Mouse (Mus musculus) MEL (cell line): Measurements from ENCODE around the gene Cyyr1. TPM values are rescaled to one million over a fixed set of nuclear protein-coding genes. Genes with fewer than 3 reads are reported as not detected.
A peak's percentile ranks its signal among the peaks of the same experiment; 100 is the strongest.

Source experiments
- DNase-seq: peaks from one replicate; pipeline ENCODE4 v3.0.0; 2011; ENCODE audit warnings: low read depth, low spot score
- H3K27ac ChIP-seq: 2 replicates; pipeline ENCODE4 v1.5.1; 2012; ENCODE audit warnings: low read depth, mild to moderate bottlenecking, control low read depth, low read length, moderate library complexity; ENCODE audit not compliant: control insufficient read depth
- H3K27me3 ChIP-seq, 2 experiments: fragments of 150-350 bp in 1 of 2; sonication (generic) in 1 of 2; 2 replicates each; pipeline ENCODE4 v1.6.1; 2012; ENCODE audit warnings: low read length in 2 of 2, mild to moderate bottlenecking in 2 of 2, improper control_type of control experiment in 1 of 2, moderate library complexity in 1 of 2; ENCODE audit not compliant: insufficient read depth in 2 of 2, control insufficient read depth in 1 of 2
- H3K36me3 ChIP-seq, 2 experiments: 2 replicates each; pipeline ENCODE4 v1.6.1; 2012 to 2014; ENCODE audit warnings: low read length in 2 of 2, improper control_type of control experiment in 1 of 2, inconsistent platforms in 1 of 2, mild to moderate bottlenecking in 1 of 2; ENCODE audit not compliant: insufficient read depth in 2 of 2, control insufficient read depth in 1 of 2
- H3K4me1 ChIP-seq, 2 experiments: fragments of 150-350 bp in 1 of 2; sonication (generic) in 1 of 2; 2 replicates each; pipeline ENCODE4 v1.6.1; 2012; ENCODE audit warnings: low read length in 2 of 2, improper control_type of control experiment in 1 of 2, mild to moderate bottlenecking in 1 of 2; ENCODE audit not compliant: insufficient read depth in 2 of 2, control insufficient read depth in 1 of 2
- H3K4me3 ChIP-seq, 2 experiments: fragments of 150-350 bp in 1 of 2; sonication (generic) in 1 of 2; 2 replicates each; pipeline ENCODE4 v1.5.1; 2012; ENCODE audit warnings: low read depth in 2 of 2, low read length in 2 of 2, mild to moderate bottlenecking in 2 of 2, moderate library complexity in 2 of 2, control low read depth in 1 of 2, improper control_type of control experiment in 1 of 2; ENCODE audit not compliant: control insufficient read depth in 1 of 2, insufficient read depth in 1 of 2
- H3K79me2 ChIP-seq: 2 replicates; pipeline ENCODE4 v1.6.1; 2012; ENCODE audit warnings: mild to moderate bottlenecking, low read length, moderate library complexity; ENCODE audit not compliant: control insufficient read depth, poor library complexity, insufficient read depth
- H3K9ac ChIP-seq: 2 replicates; pipeline ENCODE4 v1.6.1; 2012; ENCODE audit warnings: low read depth, mild to moderate bottlenecking, control low read depth, low read length, moderate library complexity; ENCODE audit not compliant: control insufficient read depth, poor library complexity, severe bottlenecking
- H3K9me3 ChIP-seq: fragments of 150-350 bp; sonication (generic); replicated peaks from 2 replicates; pipeline ENCODE4 v1.6.1; 2012; ENCODE audit warnings: mild to moderate bottlenecking, low read length, improper control_type of control experiment, moderate library complexity; ENCODE audit not compliant: insufficient read depth
- CHD1 ChIP-seq: IDR thresholded peaks from 2 replicates; pipeline ENCODE4 v1.6.1; 2012; ENCODE audit warnings: low read depth, mild to moderate bottlenecking, inconsistent platforms, low read length, improper control_type of control experiment
- CHD2 ChIP-seq: IDR thresholded peaks from 2 replicates; pipeline ENCODE4 v1.6.1; 2011; ENCODE audit warnings: low read length, improper control_type of control experiment
- CTCF ChIP-seq, 3 experiments: IDR thresholded peaks in 2 of 3; conservative IDR thresholded peaks in 1 of 3; 2 replicates each; pipeline ENCODE4 v1.5.1; 2011 to 2012; ENCODE audit warnings: low read length in 3 of 3, low read depth in 2 of 3, mild to moderate bottlenecking in 2 of 3, improper control_type of control experiment in 1 of 3, inconsistent platforms in 1 of 3, mixed read lengths in 1 of 3, moderate library complexity in 1 of 3; ENCODE audit not compliant: control insufficient read depth in 1 of 3, insufficient read depth in 1 of 3, poor library complexity in 1 of 3, severe bottlenecking in 1 of 3
- E2F4 ChIP-seq: IDR thresholded peaks from 2 replicates; pipeline ENCODE4 v1.6.1; 2011; ENCODE audit warnings: low read depth, low read length, improper control_type of control experiment, borderline replicate concordance
- ELF1 ChIP-seq: IDR thresholded peaks from 2 replicates; pipeline ENCODE4 v1.6.1; 2014; ENCODE audit warnings: low read depth, mild to moderate bottlenecking, inconsistent platforms, low read length, improper control_type of control experiment, moderate library complexity
- EP300 ChIP-seq, 2 experiments: IDR thresholded peaks; 2 replicates each; pipeline ENCODE4 v1.6.1; 2011; ENCODE audit warnings: improper control_type of control experiment in 2 of 2, low read length in 2 of 2, low read depth in 1 of 2, mild to moderate bottlenecking in 1 of 2
- ETS1 ChIP-seq: IDR thresholded peaks from 2 replicates; pipeline ENCODE4 v1.6.1; 2012; ENCODE audit warnings: low read depth, mild to moderate bottlenecking, inconsistent platforms, low read length, improper control_type of control experiment, moderate library complexity
- HCFC1 ChIP-seq: IDR thresholded peaks from 2 replicates; pipeline ENCODE4 v1.6.1; 2012; ENCODE audit warnings: low read depth, mild to moderate bottlenecking, inconsistent platforms, low read length, improper control_type of control experiment, moderate library complexity
- KAT2A ChIP-seq: conservative IDR thresholded peaks from 2 replicates; pipeline ENCODE4 v1.6.1; 2012; ENCODE audit warnings: low read depth, low read length, improper control_type of control experiment, inconsistent platforms
- MAFK ChIP-seq: IDR thresholded peaks from 2 replicates; pipeline ENCODE4 v1.6.1; 2011; ENCODE audit warnings: low read depth, mild to moderate bottlenecking, low read length, improper control_type of control experiment, borderline replicate concordance
- MAX ChIP-seq: IDR thresholded peaks from 2 replicates; pipeline ENCODE4 v1.6.1; 2011; ENCODE audit warnings: low read length, improper control_type of control experiment
- NELFE ChIP-seq: IDR thresholded peaks from 2 replicates; pipeline ENCODE4 v1.6.1; 2011; ENCODE audit warnings: low read depth, low read length, improper control_type of control experiment
- NRF1 ChIP-seq: IDR thresholded peaks from 2 replicates; pipeline ENCODE4 v1.6.1; 2014; ENCODE audit warnings: low read depth, mild to moderate bottlenecking, inconsistent platforms, low read length, improper control_type of control experiment, moderate library complexity; ENCODE audit not compliant: poor library complexity, insufficient read depth, severe bottlenecking
- SMC3 ChIP-seq: IDR thresholded peaks from 2 replicates; pipeline ENCODE4 v1.6.1; 2011; ENCODE audit warnings: low read depth, low read length, improper control_type of control experiment
- USF1 ChIP-seq: IDR thresholded peaks from 2 replicates; pipeline ENCODE4 v1.6.1; 2014; ENCODE audit warnings: low read depth, mild to moderate bottlenecking, inconsistent platforms, low read length, improper control_type of control experiment, moderate library complexity
- ZKSCAN1 ChIP-seq: IDR thresholded peaks from 2 replicates; pipeline ENCODE4 v1.6.1; 2012; ENCODE audit warnings: low read depth, mild to moderate bottlenecking, inconsistent platforms, low read length, improper control_type of control experiment, moderate library complexity
- ZNF384 ChIP-seq: IDR thresholded peaks from 2 replicates; pipeline ENCODE4 v1.6.1; 2012; ENCODE audit warnings: low read depth, mild to moderate bottlenecking, inconsistent platforms, low read length, improper control_type of control experiment
- polyA plus RNA-seq, 2 experiments: library from polyadenylated mRNA; stranded (reverse) in 1 of 2; unstranded in 1 of 2; fragments of >175 nt in 1 of 2; fragments of >200 nt in 1 of 2; gene quantifications; 2 replicates each; pipeline versions ENCODE4 v1.2.1 to v1.2.4; 2012; ENCODE audit warnings: low replicate concordance in 2 of 2, low read depth in 1 of 2; ENCODE audit not compliant: insufficient read length in 2 of 2, insufficient read depth in 1 of 2, missing spikeins in 1 of 2
- total RNA-seq: library from RNA; depleted of rRNA; stranded (reverse); fragments of 300-350 nt; gene quantifications from 2 replicates; pipeline ENCODE4 v1.2.3, GENCODE M21; 2012

The Cyyr1 gene
- total and polyA plus RNA-seq, 3 experiments, result not detected

- Histone ChIP-seq H3K79me2 (no peaks in the 10 kb centered on the region), H3K9ac (no peak overlapping the region), H3K27me3 (no peaks in the 10 kb centered on the region), H3K4me3 (no peak overlapping the region), H3K4me1 (no peaks in the 10 kb centered on the region), H3K36me3 (no peaks in the 10 kb centered on the region), H3K27ac (no peak overlapping the region), H3K9me3 (no peaks in the 10 kb centered on the region)
- TF ChIP-seq NELFE, result no peak
- TF ChIP-seq ZKSCAN1, result no peak
- TF ChIP-seq MAX, result no peak
- TF ChIP-seq USF1, result no peak
- TF ChIP-seq CHD2, result no peak
- TF ChIP-seq SMC3, result no peak
- TF ChIP-seq ETS1, result no peak
- no peak for TF ChIP-seq KAT2A
- DNase-seq, result no peak
Measured at GRCm38 (mm10) chr16:85446306-85446705, 106.9 kb downstream of the Cyyr1 start.

GRCm38 (mm10) chr16:85445801-85446200 lies 107.4 kb downstream of the Cyyr1 start:
- Histone ChIP-seq H3K4me3 (no peak overlapping the region), H3K27ac (no peak overlapping the region), H3K79me2 (no peaks in the 10 kb centered on the region), H3K36me3 (no peaks in the 10 kb centered on the region), H3K9ac (no peak overlapping the region), H3K4me1 (no peaks in the 10 kb centered on the region), H3K9me3 (no peaks in the 10 kb centered on the region)
- DNase-seq, result no peak
- TF ChIP-seq ELF1 (no peak), ZNF384 (no peak), E2F4 (no peak), HCFC1 (no peak), CHD1 (no peak), EP300 (IDR thresholded peaks at IDR 0.05; ENCODE audit: low read depth in 1 of 2, low read length in 2 of 2) (no peak), MAFK (no peak)
- TF ChIP-seq, all 39 proteins: peak for 0
- H3K27me3 ChIP-seq, result no peaks in the 10 kb centered on the region

DNA sequence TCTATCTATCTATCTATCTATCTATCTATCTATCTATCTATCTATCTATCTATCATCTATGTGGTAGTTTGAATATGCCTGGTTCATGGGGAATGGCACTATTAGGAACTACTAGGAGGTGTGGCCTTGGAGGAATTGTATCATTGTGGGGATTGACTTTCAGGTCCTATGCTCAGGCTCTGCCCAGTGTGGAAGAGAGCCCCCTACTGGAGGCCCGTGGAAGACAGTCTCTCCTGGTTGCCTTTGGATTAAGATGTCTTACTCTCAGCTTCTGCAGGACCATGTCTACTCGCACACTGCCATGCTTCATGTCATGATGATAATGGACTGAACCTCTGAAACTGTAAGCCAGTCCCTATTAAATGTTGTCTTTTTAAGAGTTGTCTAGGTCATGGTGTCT lies 117.8 kb downstream of the Cyyr1 start:
- Histone ChIP-seq H3K9me3 (no peaks in the 10 kb centered on the region), H3K27ac (no peak overlapping the region), H3K4me1 (no peaks in the 10 kb centered on the region), H3K79me2 (no peaks in the 10 kb centered on the region), H3K4me3 (no peak overlapping the region), H3K36me3 (no peaks in the 10 kb centered on the region), H3K27me3 (no peaks in the 10 kb centered on the region), H3K9ac (no peak overlapping the region)
- no peak for TF ChIP-seq NRF1
- TF ChIP-seq CTCF (IDR thresholded peaks at IDR 0.05 in 2 of 3, conservative IDR thresholded peaks at IDR 0.05 in 1 of 3; ENCODE audit: control insufficient read depth in 1 of 3, insufficient read depth in 1 of 3, low read depth in 2 of 3, low read length in 3 of 3, poor library complexity in 1 of 3, severe bottlenecking in 1 of 3), result 0 out of 6 replicates have a peak, but pooled peaks of 1 of the 3 experiments have one; percentile 9
- peak; percentile 2 for DNase-seq
